In genomic region chr14:60484996-60485888, GRCm38 (mm10) we compare ENCODE assay signal across 7 mouse cellular contexts.
DNase-seq lines count a peak whose midpoint lies in the region; ATAC-seq and TF ChIP-seq lines count a peak whose summit lies in the region.

No protein-coding gene starts in this region.

- DNase-seq in adrenal gland, adult 8-10 months, result peak; percentile 33
- DNase-seq in cerebellum, postnatal 14 days, result peak; percentile 66 to 67
- peak; percentile 34 to 35 for DNase-seq in frontal cortex, postnatal 36 days (ENCODE audit: low spot score in 2 of 2)
- DNase-seq in kidney, adult 2 months, result peak; percentile 49
- peak; percentile 7 to 34 for DNase-seq in spleen, adult 2 months (ENCODE audit: low read depth in 1 of 2, low spot score in 2 of 2)

- H3K4me1 ChIP-seq in kidney, adult 2 months (ENCODE audit: control insufficient read depth, insufficient read depth, low read length), result no peaks in the 10 kb centered on the region; the same call in 1 of the 2 replicates
- peaks cover 17% of the 10 kb centered on the region for H3K4me1 ChIP-seq in limb, embryonic 12.5 days (replicated peaks)
- H3K4me1 ChIP-seq in midbrain, embryonic 12.5 days, result peaks cover 24% of the 10 kb centered on the region
- no peaks in the 10 kb centered on the region for H3K4me1 ChIP-seq in spleen, adult 2 months (ENCODE audit: control insufficient read depth, insufficient read depth, insufficient read length)

- peak overlapping the region; percentile 48 for H3K9ac ChIP-seq in limb, embryonic 12.5 days (replicated peaks)
- H3K9ac ChIP-seq in midbrain, embryonic 12.5 days (replicated peaks), result peak overlapping the region; percentile 53

- no peaks in the 10 kb centered on the region for H3K36me3 ChIP-seq in kidney, adult 2 months (ENCODE audit: control insufficient read depth, insufficient read depth, low read length)
- no peaks in the 10 kb centered on the region for H3K36me3 ChIP-seq in limb, embryonic 12.5 days
- H3K36me3 ChIP-seq in midbrain, embryonic 12.5 days, result no peaks in the 10 kb centered on the region
- H3K36me3 ChIP-seq in spleen, adult 2 months (ENCODE audit: control insufficient read depth, insufficient read depth, low read length), result no peaks in the 10 kb centered on the region

- TF ChIP-seq CTCF in kidney, adult 2 months (conservative IDR thresholded peaks at IDR 0.05; ENCODE audit: insufficient read depth, insufficient read length, low read depth, low read length), result no peak
- no peak for TF ChIP-seq CTCF in spleen, adult 2 months (IDR thresholded peaks at IDR 0.05; ENCODE audit: extremely low read depth, insufficient read depth, insufficient read length, insufficient replicate concordance)

- no peaks in the 10 kb centered on the region for H3K27me3 ChIP-seq in kidney, adult 2 months (replicated peaks; ENCODE audit: control insufficient read depth, insufficient read depth, low read length)
- peaks cover 21% of the 10 kb centered on the region; the same call in 1 of the 2 replicates for H3K27me3 ChIP-seq in limb, embryonic 12.5 days
- no peaks in the 10 kb centered on the region; the same call in 1 of the 2 replicates for H3K27me3 ChIP-seq in midbrain, embryonic 12.5 days
- H3K27me3 ChIP-seq in spleen, adult 2 months (ENCODE audit: control insufficient read depth, insufficient read depth, low read length), result peaks cover 14% of the 10 kb centered on the region

- H3K4me2 ChIP-seq in limb, embryonic 12.5 days, result peak overlapping the region; percentile 82
- H3K4me2 ChIP-seq in midbrain, embryonic 12.5 days (replicated peaks), result peak overlapping the region; percentile 76

- H3K9me3 ChIP-seq in limb, embryonic 12.5 days, result 0 out of 2 replicates have a peak, but pooled peaks cover 3% of the 10 kb centered on the region
- H3K9me3 ChIP-seq in midbrain, embryonic 12.5 days, result 0 out of 2 replicates have a peak, but pooled peaks cover 7% of the 10 kb centered on the region

- H3K4me3 ChIP-seq in kidney, adult 2 months (ENCODE audit: insufficient read depth, low read depth, low read length), result peak overlapping the region; percentile 21
- peak overlapping the region; percentile 40 for H3K4me3 ChIP-seq in limb, embryonic 12.5 days (replicated peaks)
- H3K4me3 ChIP-seq in midbrain, embryonic 12.5 days, result peak overlapping the region; percentile 43
- no peak overlapping the region; the same call in 1 of the 2 replicates for H3K4me3 ChIP-seq in spleen, adult 2 months (ENCODE audit: extremely low read depth, insufficient read depth, insufficient read length)

- H3K27ac ChIP-seq in kidney, adult 2 months (ENCODE audit: insufficient read depth, low read depth, low read length), result no peak overlapping the region
- no peak overlapping the region for H3K27ac ChIP-seq in limb, embryonic 12.5 days
- H3K27ac ChIP-seq in midbrain, embryonic 12.5 days (replicated peaks), result peak overlapping the region; percentile 75
- no peak overlapping the region for H3K27ac ChIP-seq in spleen, adult 2 months (ENCODE audit: insufficient read depth, low read length)

- no peak for TF ChIP-seq POLR2A in kidney, adult 2 months (IDR thresholded peaks at IDR 0.05; ENCODE audit: low read depth, low read length)
- no peak for TF ChIP-seq POLR2A in spleen, adult 2 months (IDR thresholded peaks at IDR 0.05; ENCODE audit: low read depth, low read length)

- peak; percentile 89 for ATAC-seq in limb, embryonic 12.5 days (ENCODE audit: insufficient number of reproducible peaks, insufficient read depth, low FRiP score, low TSS enrichment, low read depth)
- ATAC-seq in midbrain, embryonic 12.5 days (ENCODE audit: low FRiP score, low read depth), result peak; percentile 92

- under 1% methylated on average over 38 of the region's 38 CpGs for WGBS in kidney, adult 2 months
- WGBS in limb, embryonic 12.5 days, result under 1% methylated on average over 38 of the region's 38 CpGs
- under 1% methylated on average over 38 of the region's 38 CpGs for WGBS in midbrain, embryonic 12.5 days
- 3% methylated on average over 38 of the region's 38 CpGs for WGBS in spleen, adult 2 months
